Mouse (Mus musculus) intestine, embryonic 16.5 days (tissue): ENCODE measurements around the gene Fgfr2. TPM values are rescaled to one million over a fixed set of nuclear protein-coding genes. Genes with fewer than 3 reads are reported as not detected.
"Not testable (repeated sequence)": the region's sequence is repeated elsewhere in the genome, so short reads cannot be mapped to it uniquely, and the experiment has no call there.

Experiments
- ATAC-seq: fragments of 200-750 bp; cut with Nextera tagmentation; 2 replicates; pipeline ENCODE4 v1.8.0; 2017; ENCODE audit warnings: moderate TSS enrichment, moderate library complexity
- H3K27ac ChIP-seq: fragments of 300-500 bp; sonication (generic); 2 replicates; pipeline ENCODE4 v1.5.1; 2014; ENCODE audit warnings: mild to moderate bottlenecking, low read length
- H3K27me3 ChIP-seq: fragments of 300-500 bp; sonication (generic); replicated peaks from 2 replicates; pipeline ENCODE4 v1.6.1; 2014; ENCODE audit warnings: low read length, control low read depth, mixed read lengths; ENCODE audit not compliant: control insufficient read depth, insufficient read depth
- H3K36me3 ChIP-seq: fragments of 300-500 bp; sonication (generic); 2 replicates; pipeline ENCODE4 v1.6.1; 2014; ENCODE audit warnings: low read length, control low read depth; ENCODE audit not compliant: control insufficient read depth, insufficient read depth
- H3K4me1 ChIP-seq: fragments of 300-500 bp; sonication (generic); 2 replicates; pipeline ENCODE4 v1.6.1; 2014; ENCODE audit warnings: low read length, control low read depth, mixed read lengths; ENCODE audit not compliant: control insufficient read depth, insufficient read depth
- H3K4me2 ChIP-seq: fragments of 300-500 bp; sonication (generic); 2 replicates; pipeline ENCODE4 v1.6.1; 2014; ENCODE audit warnings: low read depth, low read length, control low read depth
- H3K4me3 ChIP-seq: fragments of 300-500 bp; sonication (generic); 2 replicates; pipeline ENCODE4 v1.5.1; 2014; ENCODE audit warnings: mild to moderate bottlenecking, low read length
- H3K9ac ChIP-seq: fragments of 300-500 bp; sonication (generic); 2 replicates; pipeline ENCODE4 v1.6.1; 2014; ENCODE audit warnings: low read depth, low read length
- H3K9me3 ChIP-seq: fragments of 300-500 bp; sonication (generic); 2 replicates; pipeline ENCODE4 v1.6.1; 2016; ENCODE audit warnings: low read length, control low read depth; ENCODE audit not compliant: control insufficient read depth
- WGBS: fragments of 180-500 bp; shearing (Covaris S2); extraction: QIAGEN DNeasy Blood & Tissue Kit; methylation state at CpG from one replicate; pipeline ENCODE4 v1.1.7; 2014; 5-methylcytosine and 5-hydroxymethylcytosine counted together
- polyA plus RNA-seq: library from polyadenylated mRNA; unstranded; fragments of >200 nt; fragmentation: Nextera tagmentation; extraction: Ambion mirVana; gene quantifications from 2 replicates; pipeline ENCODE4 v1.2.1, GENCODE M21; 2015

Fgfr2 gene
- polyA plus RNA-seq, 1 experiment from 2014 or later, result 47.3 TPM

DNA sequence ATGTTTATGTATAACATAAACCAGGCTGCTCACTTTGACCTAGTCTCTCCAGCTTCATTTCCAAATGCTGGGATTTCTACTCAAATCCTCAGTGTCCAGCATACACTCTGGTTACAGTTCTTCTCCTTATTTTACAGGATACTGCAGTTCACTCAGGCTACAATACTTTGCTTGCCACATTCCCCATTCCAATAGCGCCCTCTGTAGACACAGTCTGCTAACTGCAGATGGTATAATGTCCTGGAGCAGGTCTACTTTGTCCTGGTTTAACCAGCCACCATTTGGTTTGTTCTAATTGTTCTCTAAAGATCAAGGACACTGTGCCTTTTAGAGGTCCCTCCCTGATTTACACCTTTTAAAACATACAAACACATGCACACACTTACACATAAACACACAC lies 2047.2 kb downstream of the Fgfr2 start:
- no peaks in the 10 kb centered on the region for H3K4me1 ChIP-seq
- no peak overlapping the region for H3K4me3 ChIP-seq
- WGBS, result 0% methylated on average over 1 of the region's 1 CpGs
- no peaks in the 10 kb centered on the region for H3K9me3 ChIP-seq
- H3K27me3 ChIP-seq, result no peaks in the 10 kb centered on the region
- no peak for ATAC-seq
- H3K36me3 ChIP-seq, result no peaks in the 10 kb centered on the region
- no peak overlapping the region for H3K9ac ChIP-seq
- no peak overlapping the region for H3K4me2 ChIP-seq
- no peak overlapping the region for H3K27ac ChIP-seq

DNA sequence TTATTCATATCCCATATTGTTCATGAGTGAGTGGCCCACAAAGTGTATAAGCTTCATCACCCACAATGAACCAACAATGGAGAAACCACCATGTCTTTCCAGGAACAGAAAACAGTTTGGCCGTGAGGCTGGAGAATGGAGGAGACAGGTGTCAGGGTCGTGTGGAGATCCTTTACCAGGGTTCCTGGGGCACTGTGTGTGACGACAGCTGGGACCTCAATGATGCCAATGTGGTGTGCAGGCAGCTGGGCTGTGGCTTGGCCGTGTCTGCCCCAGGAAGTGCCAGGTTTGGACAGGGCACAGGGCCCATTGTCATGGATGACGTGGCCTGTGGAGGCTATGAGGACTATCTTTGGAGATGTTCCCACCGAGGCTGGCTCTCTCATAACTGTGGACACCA lies 2049.1 kb downstream of the Fgfr2 start:
- not testable (repeated sequence) for H3K27ac ChIP-seq, H3K9ac ChIP-seq, H3K27me3 ChIP-seq, H3K4me2 ChIP-seq, H3K4me3 ChIP-seq, ATAC-seq, H3K4me1 ChIP-seq, H3K9me3 ChIP-seq, H3K36me3 ChIP-seq
- WGBS, result 79% methylated on average over 6 of the region's 6 CpGs

DNA sequence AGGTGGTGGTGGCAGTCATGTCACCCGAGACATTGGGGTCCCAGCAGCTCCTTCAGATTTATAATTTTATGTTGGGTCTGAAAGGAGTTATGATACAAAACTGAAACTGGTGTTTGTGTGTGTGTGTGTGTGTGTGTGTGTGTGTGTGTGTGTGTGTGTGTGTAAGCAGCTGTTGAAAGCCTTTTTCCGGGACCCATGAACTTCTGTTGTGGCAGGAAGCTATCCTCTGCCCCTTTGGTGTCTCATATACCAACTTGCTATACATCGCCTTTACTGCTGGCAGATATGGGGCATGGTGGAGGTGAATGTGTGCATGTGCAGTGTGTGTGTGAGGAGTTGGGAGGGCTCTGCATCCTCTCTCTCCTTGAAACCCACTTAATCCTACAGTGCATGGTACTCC lies 2049.7 kb downstream of the Fgfr2 start:
- H3K9ac ChIP-seq, H3K4me3 ChIP-seq, H3K4me1 ChIP-seq, ATAC-seq, H3K36me3 ChIP-seq, H3K27me3 ChIP-seq, H3K9me3 ChIP-seq, H3K4me2 ChIP-seq, H3K27ac ChIP-seq: not testable (repeated sequence)
- 93% methylated on average over 3 of the region's 3 CpGs for WGBS

DNA sequence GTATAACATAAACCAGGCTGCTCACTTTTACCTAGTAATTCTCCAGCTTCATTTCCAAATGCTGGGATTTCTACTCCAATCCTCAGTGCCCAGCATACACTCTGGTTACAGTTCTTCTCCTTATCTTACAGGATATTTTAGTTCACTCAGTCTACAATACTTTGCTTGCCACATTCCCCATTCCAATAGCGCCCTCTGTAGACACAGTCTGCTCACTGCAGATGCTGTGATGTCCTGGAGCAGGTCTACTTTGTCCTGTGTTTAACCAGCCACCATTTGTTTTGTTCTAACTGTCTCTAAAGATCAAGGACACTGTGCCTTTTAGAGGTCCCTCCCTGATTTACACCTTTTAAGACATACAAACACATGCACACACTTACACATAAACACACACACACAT lies 2055.0 kb downstream of the Fgfr2 start:
- H3K27ac ChIP-seq, H3K4me1 ChIP-seq, H3K4me2 ChIP-seq, H3K9me3 ChIP-seq, H3K9ac ChIP-seq, H3K27me3 ChIP-seq, H3K36me3 ChIP-seq, ATAC-seq, H3K4me3 ChIP-seq: not testable (repeated sequence)
- 5% methylated on average over 1 of the region's 1 CpGs for WGBS

DNA sequence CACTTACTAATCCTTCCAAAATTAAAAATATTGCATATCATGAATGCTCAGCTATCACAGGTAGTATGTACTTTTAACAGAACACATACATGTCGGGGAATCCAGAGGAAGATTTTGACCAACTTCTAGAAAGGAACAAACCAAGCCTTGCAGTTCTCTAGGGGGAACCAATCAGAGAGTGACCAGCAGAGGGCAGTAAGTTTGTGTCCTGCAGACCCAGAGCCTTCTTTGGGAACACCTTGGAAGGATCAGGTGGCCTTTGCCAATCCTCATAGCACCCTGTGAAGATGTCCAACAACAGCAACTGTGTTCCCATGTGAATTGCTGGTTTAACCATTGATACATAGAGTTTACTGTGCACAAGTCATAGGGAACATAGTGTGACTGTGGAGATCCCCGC lies 2060.6 kb downstream of the Fgfr2 start:
- no peak overlapping the region for H3K4me2 ChIP-seq
- H3K4me1 ChIP-seq, result no peaks in the 10 kb centered on the region
- WGBS, result 87% methylated on average over 2 of the region's 2 CpGs
- no peaks in the 10 kb centered on the region for H3K27me3 ChIP-seq
- H3K36me3 ChIP-seq, result no peaks in the 10 kb centered on the region
- no peaks in the 10 kb centered on the region for H3K9me3 ChIP-seq
- no peak for ATAC-seq
- H3K4me3 ChIP-seq, result no peak overlapping the region
- H3K9ac ChIP-seq, result no peak overlapping the region
- no peak overlapping the region for H3K27ac ChIP-seq

DNA sequence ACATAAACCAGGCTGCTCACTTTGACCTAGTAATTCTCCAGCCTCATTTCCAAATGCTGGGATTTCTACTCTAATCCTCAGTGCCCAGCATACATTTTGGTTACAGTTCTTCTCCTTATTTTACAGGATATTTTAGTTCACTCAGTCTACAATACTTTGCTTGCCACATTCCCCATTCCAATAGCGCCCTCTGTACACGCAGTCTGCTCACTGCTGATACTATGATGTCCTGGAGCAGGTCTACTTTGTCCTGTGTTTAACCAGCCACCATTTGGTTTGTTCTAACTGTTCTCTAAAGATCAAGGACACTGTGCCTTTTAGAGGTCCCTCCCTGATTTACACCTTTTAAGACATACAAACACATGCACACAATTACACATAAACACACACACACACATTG lies 2063.3 kb downstream of the Fgfr2 start:
- not testable (repeated sequence) for H3K4me2 ChIP-seq, H3K9ac ChIP-seq, ATAC-seq, H3K27ac ChIP-seq, H3K27me3 ChIP-seq, H3K4me1 ChIP-seq, H3K4me3 ChIP-seq, H3K9me3 ChIP-seq, H3K36me3 ChIP-seq
- 55% methylated on average over 2 of the region's 2 CpGs for WGBS

DNA sequence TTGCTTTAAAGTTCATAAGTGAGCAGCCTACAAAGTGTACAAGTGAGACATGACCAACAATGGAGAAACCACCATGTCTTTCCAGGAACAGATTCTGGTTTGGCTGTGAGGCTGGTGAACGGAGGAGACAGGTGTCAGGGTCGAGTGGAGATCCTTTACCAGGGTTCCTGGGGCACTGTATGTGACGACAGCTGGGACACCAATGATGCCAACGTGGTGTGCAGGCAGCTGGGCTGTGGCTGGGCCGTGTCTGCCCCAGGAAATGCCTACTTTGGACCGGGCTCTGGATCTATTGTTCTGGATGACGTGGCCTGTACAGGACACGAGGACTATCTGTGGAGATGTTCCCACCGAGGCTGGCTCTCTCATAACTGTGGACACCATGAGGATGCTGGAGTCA lies 2065.2 kb downstream of the Fgfr2 start:
- H3K9ac ChIP-seq, H3K36me3 ChIP-seq, H3K27ac ChIP-seq, H3K4me3 ChIP-seq, H3K4me1 ChIP-seq, H3K27me3 ChIP-seq, H3K9me3 ChIP-seq, H3K4me2 ChIP-seq, ATAC-seq: not testable (repeated sequence)
- WGBS, result 81% methylated on average over 9 of the region's 9 CpGs

DNA sequence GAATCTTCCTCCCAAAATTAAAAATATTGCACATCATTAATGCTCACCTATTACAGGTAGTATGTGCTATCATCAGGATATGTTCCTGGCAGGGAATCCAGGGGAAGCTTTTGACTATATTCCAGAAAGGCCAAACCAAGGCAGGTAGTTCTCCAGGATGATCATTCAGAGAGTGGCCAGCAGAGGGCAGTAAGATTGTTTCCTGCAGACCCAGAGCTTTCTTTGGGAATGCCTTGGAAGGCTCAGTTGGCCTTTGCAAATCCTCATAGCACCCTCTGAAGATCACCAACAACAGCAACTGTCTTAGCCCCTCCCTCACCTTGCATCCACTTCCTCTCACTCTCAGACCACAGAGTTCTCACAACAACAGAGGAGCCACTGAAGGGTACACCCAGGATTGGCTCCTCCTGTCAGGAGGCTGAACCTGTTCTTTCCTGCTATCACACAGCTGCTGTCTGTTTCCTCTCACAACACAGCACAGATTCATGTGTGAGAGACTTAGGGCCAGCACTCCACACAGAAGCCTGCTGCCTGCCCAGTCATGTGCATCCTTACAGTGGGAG lies 2068.3 kb downstream of the Fgfr2 start:
- Histone ChIP-seq H3K4me1 (no peaks in the 10 kb centered on the region), H3K9me3 (no peaks in the 10 kb centered on the region), H3K9ac (no peak overlapping the region), H3K4me2 (no peak overlapping the region), H3K36me3 (no peaks in the 10 kb centered on the region), H3K27me3 (no peaks in the 10 kb centered on the region), H3K27ac (no peak overlapping the region), H3K4me3 (no peak overlapping the region)
- ATAC-seq, result no peak

DNA sequence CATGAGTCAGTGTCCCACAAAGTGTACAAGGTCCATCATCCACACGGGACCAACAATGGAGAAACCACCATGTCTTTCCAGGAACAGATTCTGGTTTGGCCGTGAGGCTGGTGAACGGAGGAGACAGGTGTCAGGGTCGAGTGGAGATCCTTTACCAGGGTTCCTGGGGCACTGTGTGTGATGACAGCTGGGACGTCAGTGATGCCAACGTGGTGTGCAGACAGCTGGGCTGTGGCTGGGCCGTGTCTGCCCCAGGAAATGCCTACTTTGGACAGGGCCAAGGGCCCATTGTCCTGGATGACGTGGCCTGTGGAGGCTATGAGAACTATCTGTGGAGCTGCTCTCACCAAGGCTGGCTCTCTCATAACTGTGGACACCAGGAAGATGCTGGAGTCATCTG lies 2073.3 kb downstream of the Fgfr2 start:
- ATAC-seq, result not testable (repeated sequence)
- 78% methylated on average over 8 of the region's 8 CpGs for WGBS

DNA sequence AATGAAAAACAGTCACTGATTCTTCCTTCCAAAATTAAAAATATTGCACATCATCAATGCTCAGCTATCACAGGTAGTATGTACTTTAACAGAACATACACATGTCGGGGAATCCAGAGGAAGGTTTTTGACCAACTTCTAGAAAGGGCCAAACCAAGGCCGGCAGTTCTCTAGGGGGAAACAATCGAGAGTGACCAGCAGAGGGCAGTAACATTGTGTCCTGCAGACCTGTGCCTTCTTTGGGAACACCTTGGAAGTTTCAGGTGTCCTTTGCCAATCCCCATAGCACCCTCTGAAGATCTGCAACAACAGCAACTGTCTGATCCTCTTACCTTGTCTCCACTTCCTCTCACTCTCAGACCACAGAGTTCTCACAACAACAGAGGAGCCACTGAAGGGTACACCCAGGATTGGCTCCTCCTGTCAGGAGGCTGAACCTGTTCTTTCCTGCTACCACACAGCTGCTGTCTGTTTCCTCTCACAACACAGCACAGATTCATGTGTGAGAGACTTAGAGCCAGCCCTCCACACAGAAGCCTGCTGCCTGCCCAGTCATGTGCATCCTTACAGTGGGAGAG lies 2077.8 kb downstream of the Fgfr2 start:
- not testable (repeated sequence) for H3K27me3 ChIP-seq, H3K36me3 ChIP-seq, H3K9ac ChIP-seq, ATAC-seq, H3K4me2 ChIP-seq, H3K4me1 ChIP-seq, H3K27ac ChIP-seq, H3K9me3 ChIP-seq, H3K4me3 ChIP-seq
- WGBS, result 36% methylated on average over 3 of the region's 3 CpGs

More for the DNA sequence above, 2073.3 kb downstream of the Fgfr2 start:
- H3K27me3 ChIP-seq, H3K4me3 ChIP-seq, H3K4me1 ChIP-seq, H3K4me2 ChIP-seq, H3K9me3 ChIP-seq, H3K27ac ChIP-seq, H3K36me3 ChIP-seq, H3K9ac ChIP-seq: not testable (repeated sequence)
